Mouse (Mus musculus) ES-Bruce4 (cell line): ENCODE data around the gene Jtb. TPM values are rescaled to one million over a fixed set of nuclear protein-coding genes. Genes with fewer than 3 reads are reported as not detected.
A peak's percentile ranks its signal among the peaks of the same experiment; 100 is the strongest.

ENCODE experiments used
- H3K27ac ChIP-seq: 2 replicates; pipeline ENCODE4 v1.5.1; 2012; ENCODE audit warnings: low read length, inconsistent platforms; ENCODE audit not compliant: insufficient read depth
- H3K27me3 ChIP-seq: 2 replicates; pipeline ENCODE4 v1.6.1; 2012; ENCODE audit warnings: mild to moderate bottlenecking, low read length, inconsistent platforms; ENCODE audit not compliant: control insufficient read depth, poor library complexity, insufficient read depth, severe bottlenecking
- H3K36me3 ChIP-seq: 2 replicates; pipeline ENCODE4 v1.6.1; 2012; ENCODE audit warnings: inconsistent platforms, mild to moderate bottlenecking, low read length, moderate library complexity; ENCODE audit not compliant: control insufficient read depth, poor library complexity, insufficient read depth, severe bottlenecking
- H3K4me1 ChIP-seq: one replicate; pipeline ENCODE4 v1.8.1; 2011; ENCODE audit warnings: low read length; ENCODE audit not compliant: control insufficient read depth, insufficient read depth
- H3K4me3 ChIP-seq: 2 replicates; pipeline ENCODE4 v1.5.1; 2011; ENCODE audit warnings: low read depth, mild to moderate bottlenecking, low read length
- H3K9ac ChIP-seq: 2 replicates; pipeline ENCODE4 v1.6.1; 2012; ENCODE audit warnings: low read depth, mild to moderate bottlenecking, inconsistent platforms; ENCODE audit not compliant: poor library complexity, severe bottlenecking
- H3K9me3 ChIP-seq: replicated peaks from 2 replicates; pipeline ENCODE4 v1.6.1; 2012; ENCODE audit warnings: mild to moderate bottlenecking, low read length, inconsistent platforms; ENCODE audit not compliant: control insufficient read depth, poor library complexity, insufficient read depth, severe bottlenecking
- CTCF ChIP-seq: IDR thresholded peaks from one replicate; pipeline ENCODE4 v1.8.1; 2011; ENCODE audit warnings: low read depth, low read length
- EP300 ChIP-seq: IDR thresholded peaks from 2 replicates; pipeline ENCODE4 v1.6.1; 2011; ENCODE audit warnings: low read depth, low read length; ENCODE audit not compliant: insufficient read depth
- POLR2A ChIP-seq: IDR thresholded peaks from one replicate; pipeline ENCODE4 v1.8.1; 2011; ENCODE audit warnings: low read length; ENCODE audit not compliant: insufficient read depth
- polyA plus RNA-seq: library from polyadenylated mRNA; stranded (reverse); fragments of >200 nt; gene quantifications from 2 replicates; pipeline ENCODE4 v1.2.4, GENCODE M21; 2011; ENCODE audit warnings: low read depth; ENCODE audit not compliant: missing spikeins, insufficient read depth, insufficient read length

Gene Jtb
- polyA plus RNA-seq, 1 experiment = 23.7 TPM

DNA sequence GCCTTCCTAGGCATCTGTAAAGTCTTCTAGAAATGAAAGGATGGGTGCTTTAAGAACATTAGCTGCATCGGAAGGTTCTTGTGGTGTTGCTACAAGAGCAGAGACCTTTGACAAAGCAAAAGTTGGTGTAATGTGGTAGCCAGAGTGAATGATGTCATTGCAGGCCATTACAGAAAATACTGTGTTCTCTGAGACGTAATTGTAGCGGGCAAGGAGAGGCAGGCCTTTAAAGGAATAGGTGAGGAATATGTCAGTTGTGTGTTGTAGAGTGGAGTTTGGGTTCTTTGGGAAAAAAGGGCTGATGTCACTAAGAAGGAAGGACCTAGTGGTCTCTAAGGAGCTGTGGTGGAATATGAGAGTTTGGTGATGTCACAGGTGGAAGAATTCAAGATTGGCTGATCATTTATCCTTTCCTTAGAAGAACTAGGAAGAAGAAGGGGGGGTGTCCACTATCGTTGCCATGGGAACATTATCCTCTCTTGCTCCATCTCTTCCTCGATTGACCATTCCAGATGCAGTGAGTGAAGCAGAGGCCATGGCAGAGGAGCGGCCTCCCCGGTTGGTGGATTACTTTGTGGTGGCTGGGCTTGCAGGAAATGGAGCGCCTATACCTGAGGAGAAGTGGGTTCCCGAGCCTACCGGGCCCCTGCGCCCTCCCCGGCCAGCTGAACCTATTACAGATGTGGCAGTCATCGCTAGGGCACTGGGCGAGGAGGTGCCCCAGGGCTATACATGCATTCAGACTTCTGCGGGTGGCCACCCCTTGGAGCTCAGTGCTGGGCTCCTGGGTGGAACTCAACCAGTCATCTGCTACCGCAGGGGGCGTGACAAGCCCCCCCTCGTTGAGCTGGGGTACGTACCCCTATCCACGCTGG, 35.7 kb downstream of the Jtb start:
- peak overlapping the region; percentile 90; the same call in 1 of the 2 replicates for H3K9ac ChIP-seq
- H3K4me1 ChIP-seq = no peaks in the 10 kb centered on the region
- TF ChIP-seq EP300 = no peak
- TF ChIP-seq CTCF = no peak
- TF ChIP-seq POLR2A = no peak
- H3K27me3 ChIP-seq = no peaks in the 10 kb centered on the region
- no peak overlapping the region for H3K4me3 ChIP-seq
- no peak overlapping the region for H3K27ac ChIP-seq
- no peaks in the 10 kb centered on the region for H3K9me3 ChIP-seq
- no peaks in the 10 kb centered on the region; the same call in 1 of the 2 replicates for H3K36me3 ChIP-seq

DNA sequence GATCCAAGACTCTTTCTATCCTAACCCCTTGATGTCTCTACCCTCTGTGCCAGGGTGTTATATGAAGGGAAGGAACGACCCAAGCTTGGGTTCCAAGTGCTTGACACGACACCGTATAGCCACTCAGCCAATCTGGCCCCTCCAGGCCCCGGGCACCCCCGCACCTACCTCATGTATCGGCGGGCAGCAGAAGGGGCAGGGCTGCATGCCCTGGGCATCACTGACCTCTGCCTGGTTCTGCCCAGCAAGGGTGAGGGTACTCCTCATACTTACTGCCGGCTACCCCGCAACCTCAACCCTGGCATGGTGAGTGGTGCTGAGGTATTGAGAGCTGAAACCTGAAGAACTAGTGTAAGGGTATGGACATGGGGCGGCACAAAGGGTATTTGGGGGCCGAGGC, 36.8 kb downstream of the Jtb start:
- no peaks in the 10 kb centered on the region for H3K4me1 ChIP-seq
- H3K9me3 ChIP-seq = no peaks in the 10 kb centered on the region
- no peak overlapping the region for H3K9ac ChIP-seq
- no peaks in the 10 kb centered on the region for H3K27me3 ChIP-seq
- no peak overlapping the region for H3K27ac ChIP-seq
- H3K36me3 ChIP-seq = no peaks in the 10 kb centered on the region; the same call in 1 of the 2 replicates
- TF ChIP-seq POLR2A = no peak
- no peak for TF ChIP-seq CTCF
- TF ChIP-seq EP300 = no peak
- H3K4me3 ChIP-seq = no peak overlapping the region

DNA sequence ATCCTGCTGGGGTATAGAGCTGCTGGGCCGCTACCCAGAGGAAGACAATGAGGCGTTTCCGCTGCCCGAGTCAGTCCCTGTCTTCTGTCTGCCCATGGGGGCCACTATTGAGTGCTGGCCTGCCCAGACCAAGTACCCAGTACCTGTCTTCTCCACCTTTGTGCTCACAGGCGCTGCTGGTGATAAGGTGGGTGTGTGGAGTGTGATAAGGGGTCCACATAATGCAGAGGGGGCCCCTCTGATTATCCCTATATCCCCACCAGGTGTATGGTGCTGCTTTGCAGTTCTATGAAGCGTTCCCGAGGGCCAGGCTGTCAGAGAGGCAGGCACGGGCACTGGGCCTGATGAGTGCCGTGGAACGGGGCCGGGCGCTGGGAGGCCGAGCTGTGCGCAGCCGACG, 37.6 kb downstream of the Jtb start:
- Histone ChIP-seq H3K27ac (no peak overlapping the region), H3K4me3 (no peak overlapping the region), H3K27me3 (no peaks in the 10 kb centered on the region), H3K9ac (no peak overlapping the region), H3K36me3 (no peaks in the 10 kb centered on the region), H3K4me1 (no peaks in the 10 kb centered on the region), H3K9me3 (no peaks in the 10 kb centered on the region)
- TF ChIP-seq POLR2A = no peak
- TF ChIP-seq CTCF = no peak
- TF ChIP-seq EP300 = no peak

DNA sequence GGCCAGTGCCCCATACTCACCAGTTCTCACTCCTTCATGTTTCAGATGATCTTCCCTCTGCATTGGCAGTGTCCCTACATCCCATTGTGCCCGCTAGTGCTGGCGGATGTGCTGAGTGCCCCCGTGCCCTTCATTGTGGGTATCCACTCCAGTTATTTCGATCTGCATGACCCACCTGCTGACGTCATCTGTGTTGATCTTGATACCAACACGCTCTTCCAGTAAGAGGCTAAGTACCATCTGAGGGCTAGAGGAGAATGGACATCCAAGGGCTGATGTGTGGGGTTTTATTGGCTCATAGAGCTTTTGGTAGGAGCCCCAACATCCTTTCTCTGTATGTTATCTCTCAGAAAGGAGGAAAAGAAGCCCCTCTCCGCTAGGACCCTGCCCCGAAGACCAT, 39.4 kb downstream of the Jtb start:
- Histone ChIP-seq H3K4me1 (no peaks in the 10 kb centered on the region), H3K36me3 (no peaks in the 10 kb centered on the region), H3K9me3 (no peaks in the 10 kb centered on the region), H3K9ac (no peak overlapping the region), H3K27ac (no peak overlapping the region), H3K27me3 (no peaks in the 10 kb centered on the region), H3K4me3 (no peak overlapping the region)
- TF ChIP-seq EP300 (no peak), CTCF (no peak), POLR2A (no peak)

DNA sequence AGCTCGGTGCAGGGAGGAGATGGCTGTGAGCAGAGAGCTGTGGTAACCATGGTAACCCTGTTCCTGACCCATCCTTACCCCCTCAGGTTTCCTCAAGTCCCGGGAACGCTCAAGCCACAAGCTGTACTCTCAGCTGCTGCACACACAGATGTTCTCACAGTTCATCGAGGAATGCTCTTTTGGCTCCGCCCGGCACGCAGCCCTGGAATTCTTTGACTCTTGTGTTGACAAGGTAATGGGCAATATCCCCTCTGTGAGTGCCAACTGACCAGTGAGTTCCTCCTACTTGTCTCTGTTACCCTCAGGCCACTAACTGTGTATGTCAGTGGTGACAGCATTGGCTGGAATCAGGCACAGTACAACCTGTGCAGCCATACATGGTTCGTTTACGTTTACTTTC, 40.8 kb downstream of the Jtb start:
- H3K36me3 ChIP-seq = no peaks in the 10 kb centered on the region
- H3K4me3 ChIP-seq = no peak overlapping the region
- no peaks in the 10 kb centered on the region for H3K4me1 ChIP-seq
- no peak overlapping the region for H3K9ac ChIP-seq
- TF ChIP-seq EP300 (no peak), POLR2A (no peak), CTCF (no peak)
- no peaks in the 10 kb centered on the region for H3K9me3 ChIP-seq
- no peaks in the 10 kb centered on the region for H3K27me3 ChIP-seq
- H3K27ac ChIP-seq = no peak overlapping the region

DNA sequence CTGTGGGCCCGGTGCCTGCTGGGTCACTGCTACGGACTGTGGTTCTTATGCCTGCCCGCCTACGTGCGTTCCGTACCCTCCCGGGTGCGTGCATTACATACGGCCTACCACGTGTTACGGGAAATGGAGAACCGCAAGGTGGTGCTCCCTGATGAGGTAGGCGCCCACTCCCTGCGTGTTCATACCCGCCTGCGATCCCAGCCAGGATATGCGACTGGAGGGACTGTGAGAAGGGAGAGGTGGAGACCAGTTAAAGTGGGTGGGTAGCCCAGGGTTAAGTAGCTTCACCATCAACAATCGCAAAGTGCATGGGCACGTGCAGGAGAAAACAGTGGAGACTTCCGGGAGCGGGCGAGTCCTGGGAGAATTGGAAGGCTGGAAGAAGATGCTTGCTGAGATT, 42.5 kb downstream of the Jtb start:
- Histone ChIP-seq H3K36me3 (no peaks in the 10 kb centered on the region), H3K9ac (no peak overlapping the region), H3K27ac (no peak overlapping the region), H3K9me3 (no peaks in the 10 kb centered on the region), H3K4me1 (no peaks in the 10 kb centered on the region), H3K4me3 (peak overlapping the region; percentile 2; the same call in 1 of the 2 replicates), H3K27me3 (no peaks in the 10 kb centered on the region)
- TF ChIP-seq CTCF (no peak), EP300 (no peak), POLR2A (no peak)
